Comparison of ENCODE assay signal across 38 mouse cellular contexts in genomic region chr11:66902801-66903200, GRCm38 (mm10). TPM values are rescaled to one million over a fixed set of nuclear protein-coding genes. Genes with fewer than 3 reads are reported as not detected.
"Had no signal": no experiment of that assay in that cellular context is flagged by ENCODE, and none has a peak within 500 bp of the region (broad histone marks: within the 10 kb centered on the region; RNA-seq: fewer than 3 reads in every experiment).

No protein-coding gene starts in this region.

- ATAC-seq: liver, embryonic 12.5 days; liver, postnatal 0 days; lung, postnatal 0 days; midbrain, embryonic 13.5 days; midbrain, embryonic 15.5 days; midbrain, embryonic 16.5 days had no signal

- DNase-seq: left cerebral cortex, postnatal 4 days; liver; liver, embryonic 13.5 days; liver, postnatal 0 days; lung, adult 18-20 months; lung, adult 2 months; lung, embryonic 14.5 days; lung, postnatal 10 days; lung, postnatal 14 days; lung, postnatal 36 days; lung, postnatal 4 days; midbrain, embryonic 14.5 days had no signal

- H3K9ac ChIP-seq: limb, embryonic 12.5 days; limb, embryonic 13.5 days; limb, embryonic 15.5 days; liver, embryonic 12.5 days; liver, embryonic 13.5 days; liver, embryonic 14.5 days; liver, embryonic 15.5 days; liver, postnatal 0 days; lung, embryonic 14.5 days; lung, embryonic 15.5 days; midbrain, embryonic 12.5 days; midbrain, embryonic 13.5 days; midbrain, embryonic 15.5 days; neural tube, embryonic 12.5 days had no signal

- H3K9me3 ChIP-seq: limb, embryonic 10.5 days; limb, embryonic 13.5 days; limb, embryonic 15.5 days; liver, embryonic 12.5 days; liver, embryonic 13.5 days; liver, embryonic 15.5 days; megakaryocyte, embryonic 14.5 days; midbrain, embryonic 12.5 days; midbrain, embryonic 13.5 days; midbrain, embryonic 15.5 days; neural tube, embryonic 12.5 days had no signal

- H3K27ac ChIP-seq: left cerebral cortex, adult 2 months; limb, embryonic 10.5 days; limb, embryonic 12.5 days; limb, embryonic 13.5 days; limb, embryonic 15.5 days; liver, embryonic 12.5 days; liver, embryonic 13.5 days; liver, embryonic 14.5 days; liver, embryonic 15.5 days; lung, embryonic 15.5 days; macrophage; midbrain, embryonic 12.5 days; midbrain, embryonic 13.5 days; midbrain, embryonic 15.5 days; neural tube, embryonic 12.5 days had no signal

- H3K27me3 ChIP-seq: lung, embryonic 15.5 days; midbrain, embryonic 15.5 days; neural tube, embryonic 12.5 days had no signal

- H3K4me2 ChIP-seq: limb, embryonic 12.5 days; limb, embryonic 13.5 days; limb, embryonic 15.5 days; liver, embryonic 11.5 days; liver, embryonic 12.5 days; liver, embryonic 13.5 days; liver, embryonic 15.5 days; lung, embryonic 14.5 days; lung, embryonic 15.5 days; midbrain, embryonic 12.5 days; midbrain, embryonic 13.5 days; midbrain, embryonic 15.5 days; neural tube, embryonic 12.5 days had no signal

- H3K36me3 ChIP-seq: limb, embryonic 10.5 days; limb, embryonic 12.5 days; limb, embryonic 13.5 days; limb, embryonic 15.5 days; liver, embryonic 12.5 days; liver, embryonic 13.5 days; liver, embryonic 15.5 days; lung, embryonic 15.5 days; midbrain, embryonic 12.5 days; midbrain, embryonic 13.5 days; midbrain, embryonic 15.5 days; neural tube, embryonic 12.5 days had no signal

- H3K4me3 ChIP-seq: left cerebral cortex, adult 2 months; limb, embryonic 10.5 days; limb, embryonic 12.5 days; limb, embryonic 13.5 days; limb, embryonic 15.5 days; liver, embryonic 12.5 days; liver, embryonic 13.5 days; liver, embryonic 15.5 days; lung, embryonic 15.5 days; megakaryocyte, embryonic 14.5 days; midbrain, embryonic 12.5 days; midbrain, embryonic 13.5 days; midbrain, embryonic 15.5 days; myocyte; neural tube, embryonic 12.5 days had no signal

RNA-seq across cellular contexts. Expression of gene Pirt, which starts 9.0 kb away (rescaled TPM):
- polyA plus RNA-seq: limb, embryonic 10.5 days; limb, embryonic 11.5 days; liver, adult 2 months; liver, embryonic 13.5 days; liver, embryonic 14.5 days; liver, embryonic 15.5 days; liver, postnatal 0 days; macrophage; myocyte had no signal

RNA-seq across cellular contexts. Expression of gene Tmem238l, which starts 53.6 kb away (rescaled TPM):
- polyA plus RNA-seq: limb, embryonic 10.5 days; limb, embryonic 11.5 days; limb, embryonic 12.5 days; limb, embryonic 13.5 days; limb, embryonic 14.5 days; liver, adult 2 months; liver, embryonic 11.5 days; liver, embryonic 12.5 days; liver, embryonic 13.5 days; liver, embryonic 14.5 days; liver, embryonic 15.5 days; liver, embryonic 16.5 days; liver, postnatal 0 days; lung, embryonic 14.5 days; lung, embryonic 15.5 days; lung, embryonic 16.5 days; lung, postnatal 0 days; macrophage; midbrain, embryonic 12.5 days; midbrain, embryonic 13.5 days; midbrain, embryonic 14.5 days; midbrain, embryonic 15.5 days; midbrain, embryonic 16.5 days; midbrain, postnatal 0 days; myocyte; neural tube, embryonic 11.5 days; neural tube, embryonic 12.5 days had no signal
